Mouse (Mus musculus) CH12.LX (cell line): Measurements from ENCODE around the gene Fam114a2. TPM values are rescaled to one million over a fixed set of nuclear protein-coding genes. Genes with fewer than 3 reads are reported as not detected.

ENCODE experiments used
- DNase-seq: peaks from one replicate; pipeline ENCODE4 v3.0.0-alpha.2; 2013; ENCODE audit errors: extremely low read depth
- H3K27ac ChIP-seq: 2 replicates; pipeline ENCODE4 v1.5.1; 2012; ENCODE audit warnings: low read depth, mild to moderate bottlenecking, control low read depth, moderate library complexity; ENCODE audit not compliant: insufficient read depth
- H3K27me3 ChIP-seq: replicated peaks from 2 replicates; pipeline ENCODE3; 2012; ENCODE audit warnings: inconsistent platforms
- H3K36me3 ChIP-seq, 2 experiments: replicated peaks in 1 of 2; 2 replicates each; pipeline versions ENCODE3 to v1.6.1; 2012; ENCODE audit warnings: inconsistent platforms in 1 of 2, low read length in 1 of 2, mild to moderate bottlenecking in 1 of 2, mixed read lengths in 1 of 2, moderate library complexity in 1 of 2; ENCODE audit not compliant: control insufficient read depth in 1 of 2, insufficient read depth in 1 of 2
- H3K4me1 ChIP-seq, 2 experiments: 2 replicates each; pipeline ENCODE4 v1.6.1; 2012; ENCODE audit warnings: inconsistent platforms in 1 of 2, moderate library complexity in 1 of 2; ENCODE audit not compliant: insufficient read depth in 2 of 2, control insufficient read depth in 1 of 2
- H3K4me2 ChIP-seq: 2 replicates; pipeline ENCODE4 v1.6.1; 2012; ENCODE audit warnings: low read depth, mild to moderate bottlenecking, control low read depth; ENCODE audit not compliant: poor library complexity, insufficient read depth, severe bottlenecking
- H3K4me3 ChIP-seq, 3 experiments: fragments of 150-350 bp in 1 of 3; sonication (generic) in 1 of 3; replicated peaks in 1 of 3; 2 replicates each; pipeline versions ENCODE3 to v1.5.1; 2011 to 2012; ENCODE audit warnings: low read depth in 2 of 3, low read length in 2 of 3, mild to moderate bottlenecking in 2 of 3, moderate library complexity in 2 of 3, control low read depth in 1 of 3, improper control_type of control experiment in 1 of 3, inconsistent platforms in 1 of 3, mixed read lengths in 1 of 3; ENCODE audit not compliant: poor library complexity in 1 of 3
- H3K79me2 ChIP-seq: replicated peaks from 2 replicates; pipeline ENCODE4 v1.6.1; 2012; ENCODE audit warnings: mild to moderate bottlenecking, moderate library complexity; ENCODE audit not compliant: control insufficient read depth, poor library complexity, insufficient read depth, severe bottlenecking; ENCODE audit errors: extremely low read depth
- H3K9ac ChIP-seq: 2 replicates; pipeline ENCODE4 v1.6.1; 2012; ENCODE audit warnings: low read depth, mild to moderate bottlenecking, control low read depth, moderate library complexity; ENCODE audit not compliant: insufficient read depth
- H3K9me3 ChIP-seq: replicated peaks from 2 replicates; pipeline ENCODE3; 2012; ENCODE audit warnings: low read length, inconsistent platforms, mixed read lengths
- BHLHE40 ChIP-seq: IDR thresholded peaks from 2 replicates; pipeline ENCODE4 v1.6.1; 2011; ENCODE audit warnings: mild to moderate bottlenecking, low read depth, low read length, improper control_type of control experiment
- CHD1 ChIP-seq: IDR thresholded peaks from 2 replicates; pipeline ENCODE4 v1.6.1; 2012; ENCODE audit warnings: low read depth, low read length, improper control_type of control experiment, inconsistent platforms
- CHD2 ChIP-seq: IDR thresholded peaks from 2 replicates; pipeline ENCODE4 v1.6.1; 2011; ENCODE audit warnings: low read length, improper control_type of control experiment
- CTCF ChIP-seq, 2 experiments: IDR thresholded peaks in 1 of 2; conservative IDR thresholded peaks in 1 of 2; 2 replicates each; pipeline ENCODE4 v1.5.1; 2011 to 2012; ENCODE audit warnings: low read depth in 2 of 2, low read length in 2 of 2, improper control_type of control experiment in 1 of 2, inconsistent platforms in 1 of 2, mild to moderate bottlenecking in 1 of 2, moderate library complexity in 1 of 2
- E2F4 ChIP-seq: IDR thresholded peaks from 2 replicates; pipeline ENCODE4 v1.6.1; 2011; ENCODE audit warnings: low read depth, low read length, improper control_type of control experiment; ENCODE audit not compliant: insufficient replicate concordance
- ELF1 ChIP-seq: IDR thresholded peaks from 2 replicates; pipeline ENCODE4 v1.6.1; 2014; ENCODE audit warnings: low read depth, mild to moderate bottlenecking, inconsistent platforms, low read length, improper control_type of control experiment
- EP300 ChIP-seq: IDR thresholded peaks from 2 replicates; pipeline ENCODE4 v1.6.1; 2011; ENCODE audit warnings: low read length, improper control_type of control experiment
- ETS1 ChIP-seq: conservative IDR thresholded peaks from 2 replicates; pipeline ENCODE4 v1.6.1; 2012; ENCODE audit warnings: low read depth, mild to moderate bottlenecking, inconsistent platforms, low read length, improper control_type of control experiment, moderate library complexity
- GABPA ChIP-seq: IDR thresholded peaks from 2 replicates; pipeline ENCODE4 v1.6.1; 2012; ENCODE audit warnings: low read depth, low read length, improper control_type of control experiment, inconsistent platforms; ENCODE audit not compliant: insufficient replicate concordance
- HCFC1 ChIP-seq: IDR thresholded peaks from 2 replicates; pipeline ENCODE4 v1.6.1; 2012; ENCODE audit warnings: low read depth, mild to moderate bottlenecking, inconsistent platforms, low read length, improper control_type of control experiment
- IRF4 ChIP-seq: IDR thresholded peaks from 2 replicates; pipeline ENCODE4 v1.6.1; 2014; ENCODE audit warnings: low read depth, mild to moderate bottlenecking, inconsistent platforms, low read length, improper control_type of control experiment
- JUN ChIP-seq: IDR thresholded peaks from 2 replicates; pipeline ENCODE4 v1.6.1; 2011; ENCODE audit warnings: low read depth, mild to moderate bottlenecking, low read length, improper control_type of control experiment, moderate library complexity; ENCODE audit not compliant: insufficient read depth
- JUND ChIP-seq: conservative IDR thresholded peaks from 2 replicates; pipeline ENCODE4 v1.6.1; 2011; ENCODE audit warnings: low read depth, low read length, improper control_type of control experiment
- KAT2A ChIP-seq: IDR thresholded peaks from 2 replicates; pipeline ENCODE4 v1.6.1; 2012; ENCODE audit warnings: low read length, improper control_type of control experiment, inconsistent platforms; ENCODE audit not compliant: insufficient replicate concordance
- MAX ChIP-seq: IDR thresholded peaks from 2 replicates; pipeline ENCODE4 v1.6.1; 2011; ENCODE audit warnings: low read length, improper control_type of control experiment
- MEF2A ChIP-seq: IDR thresholded peaks from 2 replicates; pipeline ENCODE4 v1.6.1; 2014; ENCODE audit warnings: low read depth, mild to moderate bottlenecking, inconsistent platforms, low read length, improper control_type of control experiment, borderline replicate concordance
- MXI1 ChIP-seq: IDR thresholded peaks from 2 replicates; pipeline ENCODE4 v1.6.1; 2011; ENCODE audit warnings: mild to moderate bottlenecking, low read depth, low read length, improper control_type of control experiment
- NRF1 ChIP-seq: IDR thresholded peaks from 2 replicates; pipeline ENCODE4 v1.6.1; 2014; ENCODE audit warnings: low read depth, mild to moderate bottlenecking, inconsistent platforms, low read length, improper control_type of control experiment, moderate library complexity
- PAX5 ChIP-seq: IDR thresholded peaks from 2 replicates; pipeline ENCODE4 v1.6.1; 2012; ENCODE audit warnings: low read length, inconsistent platforms, mixed read lengths
- POLR2A ChIP-seq: IDR thresholded peaks from 2 replicates; pipeline ENCODE4 v1.6.1; 2011; ENCODE audit warnings: low read depth, mild to moderate bottlenecking, improper control_type of control experiment, low read length
- RAD21 ChIP-seq: IDR thresholded peaks from 2 replicates; pipeline ENCODE4 v1.6.1; 2011; ENCODE audit warnings: low read depth, mild to moderate bottlenecking, low read length, improper control_type of control experiment, moderate library complexity
- SIN3A ChIP-seq: IDR thresholded peaks from 2 replicates; pipeline ENCODE4 v1.6.1; 2012; ENCODE audit warnings: low read length, improper control_type of control experiment, inconsistent platforms
- SMC3 ChIP-seq: IDR thresholded peaks from 2 replicates; pipeline ENCODE4 v1.6.1; 2011; ENCODE audit warnings: low read depth, low read length, improper control_type of control experiment
- TBP ChIP-seq: conservative IDR thresholded peaks from 2 replicates; pipeline ENCODE4 v1.6.1; 2011; ENCODE audit warnings: low read depth, low read length, improper control_type of control experiment
- TCF12 ChIP-seq: IDR thresholded peaks from 2 replicates; pipeline ENCODE4 v1.6.1; 2014; ENCODE audit warnings: low read depth, mild to moderate bottlenecking, inconsistent platforms, low read length, improper control_type of control experiment
- UBTF ChIP-seq: IDR thresholded peaks from 2 replicates; pipeline ENCODE4 v1.6.1; 2012; ENCODE audit warnings: low read depth, mild to moderate bottlenecking, inconsistent platforms, low read length, improper control_type of control experiment, moderate library complexity
- USF1 ChIP-seq: IDR thresholded peaks from 2 replicates; pipeline ENCODE4 v1.6.1; 2014; ENCODE audit warnings: low read depth, mild to moderate bottlenecking, inconsistent platforms, low read length, improper control_type of control experiment
- USF2 ChIP-seq: conservative IDR thresholded peaks from 2 replicates; pipeline ENCODE4 v1.6.1; 2011; ENCODE audit warnings: low read depth, low read length, improper control_type of control experiment
- ZC3H11A ChIP-seq: IDR thresholded peaks from 2 replicates; pipeline ENCODE4 v1.6.1; 2012; ENCODE audit warnings: low read depth, mild to moderate bottlenecking, inconsistent platforms, low read length, improper control_type of control experiment
- ZKSCAN1 ChIP-seq: IDR thresholded peaks from 2 replicates; pipeline ENCODE4 v1.6.1; 2012; ENCODE audit warnings: low read depth, inconsistent platforms, low read length, improper control_type of control experiment, borderline replicate concordance
- ZMIZ1 ChIP-seq: IDR thresholded peaks from 2 replicates; pipeline ENCODE4 v1.6.1; 2012; ENCODE audit warnings: low read depth, mild to moderate bottlenecking, inconsistent platforms, low read length, improper control_type of control experiment
- ZNF384 ChIP-seq: IDR thresholded peaks from 2 replicates; pipeline ENCODE4 v1.6.1; 2012; ENCODE audit warnings: low read depth, low read length, improper control_type of control experiment, inconsistent platforms
- dilution Hi-C: fragments of 300-500 bp; cut with MboI; formaldehyde crosslinking; loops from 2 replicates; pipeline ENCODE4 v1.14.3; 2020; ENCODE audit warnings: low sequenced_read_pairs; ENCODE audit not compliant: extremely low pct_unique_long_range_greater_than_20kb, extremely low pct_ligation_motif_present
- in situ Hi-C: fragments of 300-500 bp; cut with MboI; formaldehyde crosslinking; loops from 3 replicates; pipeline ENCODE4 v1.14.3; 2019; ENCODE audit warnings: low sequenced_read_pairs, low pct_ligation_motif_present, low pct_unique_long_range_greater_than_20kb, mixed read lengths
- polyA plus RNA-seq: library from polyadenylated mRNA; unstranded; fragments of >175 nt; gene quantifications from 2 replicates; pipeline ENCODE4 v1.2.1, GENCODE M21; 2012; ENCODE audit warnings: low read depth; ENCODE audit not compliant: insufficient read length
- total RNA-seq, 2 experiments: library from RNA; depleted of rRNA; stranded (reverse); fragments of 300-350 nt in 1 of 2; fragments of >200 nt in 1 of 2; gene quantifications; 2 replicates each; pipeline ENCODE4 v1.2.3; 2012 to 2014

Fam114a2 gene
- total and polyA plus RNA-seq, 3 experiments = 49.8 to 66.4 (median 54.3) TPM

DNA sequence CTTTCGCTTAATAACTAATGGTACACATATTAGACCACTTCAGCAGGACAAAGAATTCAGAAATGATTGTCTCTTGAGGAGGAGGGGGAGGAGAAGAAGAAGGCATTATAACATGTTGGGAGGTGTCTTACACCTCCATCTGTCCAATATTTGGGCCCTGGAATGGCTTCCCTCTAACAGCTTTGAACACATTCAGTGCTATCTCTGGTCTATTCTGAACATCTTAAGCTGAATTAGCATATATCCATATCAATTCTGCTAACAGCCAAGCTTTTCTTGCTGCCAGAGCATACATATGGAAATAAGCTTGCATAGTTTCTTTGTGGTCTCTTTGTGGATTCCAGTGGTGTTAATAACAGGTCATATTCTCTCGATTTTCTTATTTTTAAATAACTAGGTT lies 22.3 kb upstream of the Fam114a2 start:
- Histone ChIP-seq H3K79me2 (no peaks in the 10 kb centered on the region), H3K36me3 (peaks cover 0 to 19% of the 10 kb centered on the region in 2 experiments), H3K4me1 (no peaks in the 10 kb centered on the region), H3K9ac (no peak overlapping the region), H3K27me3 (no peaks in the 10 kb centered on the region), H3K4me2 (no peak overlapping the region), H3K9me3 (peaks cover 2% of the 10 kb centered on the region), H3K27ac (no peak overlapping the region), H3K4me3 (no peak overlapping the region)
- in situ Hi-C loops = loop anchor here (25.0 kb wide), 1 partner anchor 397 kb away; no protein-coding TSS in a partner anchor
- DNase-seq = no peak
- no peak for TF ChIP-seq ZC3H11A
- no peak for TF ChIP-seq GABPA
- TF ChIP-seq USF1 = no peak
- no peak for TF ChIP-seq MAX
- no peak for TF ChIP-seq EP300
- TF ChIP-seq UBTF = no peak
- TF ChIP-seq SMC3 = no peak
- no peak for TF ChIP-seq E2F4
- no peak for TF ChIP-seq SIN3A
- TF ChIP-seq USF2 = no peak
- no peak for TF ChIP-seq HCFC1
- no peak for TF ChIP-seq ELF1
- TF ChIP-seq ZMIZ1 = no peak
- no peak for TF ChIP-seq PAX5
- TF ChIP-seq IRF4 = no peak
- no peak for TF ChIP-seq CTCF (conservative IDR thresholded peaks at IDR 0.05 in 1 of 2, IDR thresholded peaks at IDR 0.05 in 1 of 2; ENCODE audit: low read depth in 2 of 2, low read length in 2 of 2)
- TF ChIP-seq MEF2A = no peak
- TF ChIP-seq RAD21 = no peak
- no peak for TF ChIP-seq POLR2A
- TF ChIP-seq TBP = no peak
- dilution Hi-C loops = no loop called here

GRCm38 (mm10) chr11:57539841-57540418 lies 21.5 kb upstream of the Fam114a2 start:
- H3K9me3 ChIP-seq = peaks cover 2% of the 10 kb centered on the region
- no peaks in the 10 kb centered on the region for H3K79me2 ChIP-seq
- no peaks in the 10 kb centered on the region for H3K27me3 ChIP-seq
- peaks cover 0 to 23% of the 10 kb centered on the region in 2 experiments for H3K36me3 ChIP-seq
- H3K9ac ChIP-seq = no peak overlapping the region
- in situ Hi-C loops = loop anchor here (25.0 kb wide), 1 partner anchor 397 kb away; no protein-coding TSS in a partner anchor
- TF ChIP-seq BHLHE40 = no peak
- no peak for TF ChIP-seq MXI1
- TF ChIP-seq SIN3A = no peak
- TF ChIP-seq HCFC1 = no peak
- TF ChIP-seq JUN = no peak
- no peak for TF ChIP-seq ETS1
- no peak for TF ChIP-seq TCF12
- TF ChIP-seq ZKSCAN1 = no peak
- TF ChIP-seq CHD1 = no peak
- no peak for TF ChIP-seq POLR2A
- TF ChIP-seq ZNF384 = no peak
- TF ChIP-seq E2F4 = no peak
- TF ChIP-seq RAD21 = no peak
- TF ChIP-seq CTCF (conservative IDR thresholded peaks at IDR 0.05 in 1 of 2, IDR thresholded peaks at IDR 0.05 in 1 of 2; ENCODE audit: low read depth in 2 of 2, low read length in 2 of 2) = no peak
- no peak for TF ChIP-seq NRF1
- TF ChIP-seq JUND = no peak
- no peak for TF ChIP-seq KAT2A
- TF ChIP-seq CHD2 = no peak
- no peak for TF ChIP-seq TBP
- H3K4me1 ChIP-seq = no peaks in the 10 kb centered on the region
- H3K4me3 ChIP-seq = no peak overlapping the region
- no peak overlapping the region for H3K4me2 ChIP-seq
- no peak for DNase-seq
- no peak overlapping the region for H3K27ac ChIP-seq
- dilution Hi-C loops = no loop called here
